Mouse (Mus musculus): ENCODE measurements around the gene Tnf. TPM values are rescaled to one million over a fixed set of nuclear protein-coding genes. Genes with fewer than 3 reads are reported as not detected.

Tnf gene
- total and polyA plus RNA-seq, 3 experiments = 0.34 to 0.80 TPM; not detected in 1

- Histone ChIP-seq H3K4me3 (no peak overlapping the region), H3K27me3 (ENCODE audit: control insufficient read depth, insufficient read depth, low read length) (no peaks in the 10 kb centered on the region), H3K36me3 (ENCODE audit: control insufficient read depth, insufficient read depth, low read length) (no peaks in the 10 kb centered on the region), H3K27ac (no peak overlapping the region), H3K9ac (ENCODE audit: low read depth, low read length) (no peak overlapping the region), H3K4me1 (ENCODE audit: control insufficient read depth, insufficient read depth, low read length) (peaks cover 2% of the 10 kb centered on the region), H3K79me2 (replicated peaks; ENCODE audit: control insufficient read depth, insufficient read depth, low read length) (no peaks in the 10 kb centered on the region)
- DNase-seq = no peak
- 70% methylated on average over 3 of the region's 3 CpGs for WGBS
- no peak for TF ChIP-seq POLR2A (IDR thresholded peaks at IDR 0.05; ENCODE audit: insufficient read depth, low read depth, low read length)
- no peak for TF ChIP-seq CTCF (IDR thresholded peaks at IDR 0.05)
- TF ChIP-seq EP300 (IDR thresholded peaks at IDR 0.05; ENCODE audit: insufficient read depth, low read depth, low read length) = no peak
- intact Hi-C loops (cut with DNase I) = no loop called here
Measured at GRCm38 (mm10) chr17:35210593-35210992, 8.8 kb upstream of the Tnf start.

- Histone ChIP-seq H3K79me2 (replicated peaks; ENCODE audit: control insufficient read depth, insufficient read depth, low read length) (no peaks in the 10 kb centered on the region), H3K4me1 (ENCODE audit: control insufficient read depth, insufficient read depth, low read length) (peaks cover 2% of the 10 kb centered on the region), H3K27ac (peak overlapping the region; percentile 6; the same call in 1 of the 2 replicates), H3K4me3 (no peak overlapping the region), H3K27me3 (ENCODE audit: control insufficient read depth, insufficient read depth, low read length) (no peaks in the 10 kb centered on the region), H3K36me3 (ENCODE audit: control insufficient read depth, insufficient read depth, low read length) (no peaks in the 10 kb centered on the region), H3K9ac (ENCODE audit: low read depth, low read length) (no peak overlapping the region)
- TF ChIP-seq EP300 (IDR thresholded peaks at IDR 0.05; ENCODE audit: insufficient read depth, low read depth, low read length) (no peak), POLR2A (IDR thresholded peaks at IDR 0.05; ENCODE audit: insufficient read depth, low read depth, low read length) (no peak), CTCF (IDR thresholded peaks at IDR 0.05) (no peak)
- 46% methylated on average over 12 of the region's 12 CpGs for WGBS
- peak; percentile 33 to 60 for DNase-seq
- intact Hi-C loops (cut with DNase I) = no loop called here
Measured at GRCm38 (mm10) chr17:35209785-35210535, 8.2 kb upstream of the Tnf start.

GRCm38 (mm10) chr17:35205380-35205769 is 3.6 kb upstream of the Tnf start:
- H3K27me3 ChIP-seq (ENCODE audit: control insufficient read depth, insufficient read depth, low read length) = no peaks in the 10 kb centered on the region; the same call in 1 of the 2 replicates
- H3K79me2 ChIP-seq (replicated peaks; ENCODE audit: control insufficient read depth, insufficient read depth, low read length) = no peaks in the 10 kb centered on the region
- H3K9ac ChIP-seq (ENCODE audit: low read depth, low read length) = no peak overlapping the region
- TF ChIP-seq EP300 (IDR thresholded peaks at IDR 0.05; ENCODE audit: insufficient read depth, low read depth, low read length) (no peak), CTCF (IDR thresholded peaks at IDR 0.05) (no peak), POLR2A (IDR thresholded peaks at IDR 0.05; ENCODE audit: insufficient read depth, low read depth, low read length) (no peak)
- no peak overlapping the region for H3K27ac ChIP-seq
- DNase-seq = no peak
- H3K4me1 ChIP-seq (ENCODE audit: control insufficient read depth, insufficient read depth, low read length) = peaks cover 2% of the 10 kb centered on the region
- H3K4me3 ChIP-seq = no peak overlapping the region
- intact Hi-C loops (cut with DNase I) = no loop called here
- WGBS = 70% methylated on average over 10 of the region's 10 CpGs
- H3K36me3 ChIP-seq (ENCODE audit: control insufficient read depth, insufficient read depth, low read length) = no peaks in the 10 kb centered on the region

- Histone ChIP-seq H3K4me1 (ENCODE audit: control insufficient read depth, insufficient read depth, low read length) (peaks cover 2% of the 10 kb centered on the region), H3K9ac (ENCODE audit: low read depth, low read length) (no peak within 1 kb of the TSS), H3K27ac (no peak within 1 kb of the TSS), H3K36me3 (ENCODE audit: control insufficient read depth, insufficient read depth, low read length) (no peaks in the 10 kb centered on the region), H3K27me3 (ENCODE audit: control insufficient read depth, insufficient read depth, low read length) (no peaks in the 10 kb centered on the region; the same call in 1 of the 2 replicates), H3K79me2 (replicated peaks; ENCODE audit: control insufficient read depth, insufficient read depth, low read length) (no peaks in the 10 kb centered on the region), H3K4me3 (no peak within 1 kb of the TSS)
- no peak for TF ChIP-seq EP300 (IDR thresholded peaks at IDR 0.05; ENCODE audit: insufficient read depth, low read depth, low read length)
- TF ChIP-seq POLR2A (IDR thresholded peaks at IDR 0.05; ENCODE audit: insufficient read depth, low read depth, low read length) = no peak
- no peak for TF ChIP-seq CTCF (IDR thresholded peaks at IDR 0.05)
- peak in 1 of 2 experiments; percentile 46 for DNase-seq
- WGBS = 53% methylated on average over 20 of the region's 20 CpGs
- intact Hi-C loops (cut with DNase I) = no loop called here
Measured at GRCm38 (mm10) chr17:35204494-35205379, 2.9 kb upstream of the Tnf start, which contains the start of gene Lta. Gene Lta (minus strand): TSS chr17:35205351.

- intact Hi-C loops (cut with DNase I) = no loop called here
- no peak overlapping the region for H3K9ac ChIP-seq (ENCODE audit: low read depth, low read length)
- H3K27me3 ChIP-seq (ENCODE audit: control insufficient read depth, insufficient read depth, low read length) = no peaks in the 10 kb centered on the region; the same call in 1 of the 2 replicates
- no peak overlapping the region for H3K27ac ChIP-seq
- TF ChIP-seq CTCF (IDR thresholded peaks at IDR 0.05) (no peak), POLR2A (IDR thresholded peaks at IDR 0.05; ENCODE audit: insufficient read depth, low read depth, low read length) (no peak), EP300 (IDR thresholded peaks at IDR 0.05; ENCODE audit: insufficient read depth, low read depth, low read length) (no peak)
- no peaks in the 10 kb centered on the region for H3K79me2 ChIP-seq (replicated peaks; ENCODE audit: control insufficient read depth, insufficient read depth, low read length)
- no peak overlapping the region for H3K4me3 ChIP-seq
- WGBS = 67% methylated on average over 4 of the region's 4 CpGs
- H3K36me3 ChIP-seq (ENCODE audit: control insufficient read depth, insufficient read depth, low read length) = no peaks in the 10 kb centered on the region
- no peaks in the 10 kb centered on the region for H3K4me1 ChIP-seq (ENCODE audit: control insufficient read depth, insufficient read depth, low read length)
- DNase-seq = peak in 1 of 2 experiments; percentile 2
Measured at GRCm38 (mm10) chr17:35202442-35202841, 635 bp upstream of the Tnf start.
